Mouse (Mus musculus) activated CD4-positive, CD25-positive, alpha-beta regulatory T cell, adult 4 months (primary cell): ENCODE results near the gene Tspan10. TPM values are rescaled to one million over a fixed set of nuclear protein-coding genes. Genes with fewer than 3 reads are reported as not detected.
"Not testable (repeated sequence)": the region's sequence is repeated elsewhere in the genome, so short reads cannot be mapped to it uniquely, and the experiment has no call there.

Source experiments
- ATAC-seq: one replicate; pipeline ENCODE4 v1.8.0; 2017
- polyA plus RNA-seq, 2 experiments: library from polyadenylated mRNA; unstranded; fragments of 100-300 nt; shearing (Covaris generic); gene quantifications; one replicate each; pipeline ENCODE4 v1.2.1; 2017

Tspan10 gene
- not detected for polyA plus RNA-seq

DNA sequence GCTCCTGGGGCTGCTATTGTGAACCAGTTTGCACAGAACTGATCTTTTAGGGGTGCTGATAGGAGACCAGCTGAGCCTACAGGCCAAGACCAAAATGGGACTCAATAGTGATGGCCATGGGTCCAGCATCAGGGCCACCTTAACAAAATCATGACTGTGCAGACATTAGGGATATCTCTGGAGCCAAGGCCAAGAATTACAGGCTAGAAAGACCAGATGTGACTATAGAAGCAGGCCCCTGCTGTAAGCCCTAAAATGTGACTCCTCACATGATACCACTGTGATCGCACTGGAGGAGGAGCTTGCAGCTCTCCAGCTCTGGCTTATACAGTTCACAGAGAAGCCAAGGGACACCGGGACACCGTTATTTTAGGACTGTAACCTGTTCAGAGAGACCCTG is at the start of gene Tspan10:
Gene Tspan10 (plus strand): TSS at position 301 of the 400 bp plus-strand sequence.
- ATAC-seq, result no peak

DNA sequence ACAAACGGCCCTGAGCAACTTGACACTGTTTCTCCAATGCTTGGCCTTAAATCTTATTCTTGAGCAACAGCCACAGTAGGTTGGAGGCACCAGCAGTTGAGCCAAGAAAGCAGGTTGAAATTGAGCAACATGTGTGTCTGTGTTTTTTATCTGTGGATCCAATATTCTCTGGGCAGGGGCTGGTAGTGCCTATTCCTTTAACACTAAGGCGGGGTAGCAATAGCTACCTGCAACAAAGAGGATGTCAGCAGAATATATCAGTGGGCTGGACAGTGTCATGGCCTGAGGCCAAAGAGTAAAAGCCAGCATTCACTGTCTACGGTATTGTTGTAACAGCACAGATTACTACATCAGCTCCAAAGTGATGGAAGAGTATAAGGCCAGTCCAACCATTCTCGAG is 46.8 kb upstream of the Tspan10 start:
- no peak for ATAC-seq

DNA sequence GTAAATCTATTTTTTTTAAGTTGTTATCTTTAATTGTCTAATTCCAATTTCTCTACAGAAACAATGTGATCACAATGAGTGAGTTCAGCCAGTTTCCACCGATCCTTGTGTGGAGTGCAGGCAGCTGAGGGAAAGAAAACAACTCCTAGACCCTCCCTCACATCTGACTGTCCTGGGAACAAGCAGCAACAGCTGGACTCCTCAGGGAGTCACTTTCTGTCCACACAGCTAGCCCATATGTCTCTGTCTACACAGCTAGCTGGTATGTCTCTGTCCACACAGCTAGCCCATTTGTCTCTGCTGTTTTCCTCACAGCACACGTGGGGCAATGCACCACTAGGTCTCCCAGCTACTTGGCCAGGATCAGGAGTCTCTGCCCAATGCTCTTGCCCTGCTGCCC is 44.8 kb upstream of the Tspan10 start:
- no peak for ATAC-seq

DNA sequence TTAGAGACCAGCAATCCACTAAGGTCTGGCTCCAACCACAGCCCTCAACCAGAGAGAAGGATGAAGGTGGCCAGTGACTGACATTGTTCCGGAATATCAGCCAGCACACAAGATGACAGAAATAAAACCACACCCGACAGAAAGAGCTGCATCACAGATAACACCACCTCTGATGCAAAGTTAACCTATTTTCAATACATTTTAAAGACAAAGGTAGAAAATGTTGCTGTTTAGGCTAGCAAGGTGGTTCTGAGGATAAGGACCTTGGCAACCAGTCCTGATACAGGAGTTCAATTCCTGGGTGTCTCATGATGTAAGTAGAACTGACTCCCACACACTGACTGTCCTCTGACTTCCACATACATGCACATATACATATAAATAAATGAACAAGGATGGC is 43.1 kb upstream of the Tspan10 start:
- no peak for ATAC-seq

DNA sequence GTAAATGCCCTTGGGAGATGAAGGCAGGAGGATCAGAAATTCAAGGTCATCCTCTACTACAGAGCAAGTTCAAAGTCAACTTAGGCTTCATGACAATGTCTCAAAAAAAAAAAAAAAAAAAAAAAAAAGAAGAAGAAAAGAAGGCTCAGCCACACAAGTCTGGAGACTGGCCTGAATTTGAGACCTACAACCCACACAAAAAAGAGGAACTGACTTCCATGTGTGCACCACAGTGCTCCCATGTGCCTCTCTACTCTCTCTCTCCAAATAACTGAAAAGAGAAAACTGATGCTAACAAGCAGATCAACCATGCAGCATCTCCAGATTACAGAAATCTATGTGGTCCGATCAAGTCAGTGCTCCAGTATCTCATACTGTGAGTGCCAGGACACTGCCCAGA is 37.6 kb upstream of the Tspan10 start:
- no peak for ATAC-seq

DNA sequence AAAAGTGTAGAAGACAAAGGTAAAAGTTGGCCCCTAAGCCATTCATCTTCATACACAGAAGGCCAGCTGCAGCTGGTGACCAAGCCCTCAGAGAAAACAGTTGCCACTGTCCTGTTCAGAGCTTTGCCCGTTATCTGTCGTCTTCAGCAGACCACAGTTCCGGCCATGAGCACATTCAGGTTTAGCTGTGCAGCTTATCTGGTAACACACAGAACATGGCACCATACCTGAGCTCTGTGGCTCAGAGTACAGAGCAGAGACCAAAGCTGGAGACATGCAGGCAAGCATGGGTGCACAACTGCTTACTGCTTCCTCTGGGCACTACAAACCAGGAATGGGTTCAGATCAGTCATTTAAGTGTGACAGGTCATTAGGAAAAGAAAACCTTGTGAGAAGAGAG is 36.6 kb upstream of the Tspan10 start:
- no peak for ATAC-seq

DNA sequence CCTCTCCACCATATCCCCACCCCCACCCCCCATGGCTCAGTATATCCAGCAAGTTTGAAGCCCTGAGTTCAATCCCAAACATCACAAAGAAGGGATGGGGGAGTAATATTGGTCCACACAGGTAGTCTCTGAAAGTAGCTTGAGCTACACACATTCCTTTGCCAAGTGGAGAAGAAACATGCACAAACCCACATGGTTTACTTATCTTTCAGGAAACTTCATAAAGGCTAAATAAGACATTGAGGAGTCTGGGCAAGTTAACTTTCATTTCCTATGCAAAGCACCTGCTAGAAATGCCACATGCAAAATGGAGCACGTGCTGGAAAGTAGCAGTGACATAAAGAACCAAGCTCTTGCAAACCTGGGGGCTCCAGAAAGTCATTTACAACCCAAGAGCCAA is 36.0 kb upstream of the Tspan10 start:
- no peak for ATAC-seq

DNA sequence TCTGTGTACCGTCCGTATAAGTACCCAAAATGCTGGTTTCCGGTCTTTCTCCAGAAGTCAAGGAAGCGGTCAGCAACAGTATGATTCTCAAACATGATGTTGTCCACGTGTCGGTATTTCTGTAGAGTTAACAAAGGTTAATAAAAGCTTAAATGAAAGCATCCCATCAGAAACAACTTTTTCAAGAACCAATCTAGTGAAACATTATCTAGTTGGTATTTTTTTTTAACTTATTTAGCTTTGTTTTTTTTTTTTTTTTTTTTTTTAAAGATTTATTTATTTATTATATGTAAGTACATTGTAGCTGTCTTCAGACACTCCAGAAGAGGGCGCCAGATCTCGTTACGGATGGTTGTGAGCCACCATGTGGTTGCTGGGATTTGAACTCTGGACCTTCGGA is 28.8 kb upstream of the Tspan10 start:
- not testable (repeated sequence) for ATAC-seq

DNA sequence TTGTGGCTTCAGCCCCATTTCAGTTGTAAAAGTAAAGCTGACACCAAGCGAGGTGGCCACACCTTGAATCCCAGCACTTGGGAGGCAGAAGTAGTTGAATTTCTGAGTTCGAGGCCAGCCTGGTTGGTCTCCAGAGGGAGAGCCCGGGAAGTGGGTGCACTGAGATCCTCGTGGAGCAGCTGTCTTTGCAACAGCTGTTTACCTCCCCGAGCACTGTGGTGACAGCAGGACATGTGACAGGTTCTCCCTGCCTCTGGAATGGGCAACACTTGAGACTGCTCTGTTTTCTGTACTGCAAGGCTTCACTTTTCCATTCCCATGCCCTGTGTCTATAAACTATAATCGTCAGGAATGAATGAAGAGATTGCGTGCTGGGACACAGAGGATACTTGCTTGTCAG is 24.6 kb upstream of the Tspan10 start:
- ATAC-seq, result no peak

DNA sequence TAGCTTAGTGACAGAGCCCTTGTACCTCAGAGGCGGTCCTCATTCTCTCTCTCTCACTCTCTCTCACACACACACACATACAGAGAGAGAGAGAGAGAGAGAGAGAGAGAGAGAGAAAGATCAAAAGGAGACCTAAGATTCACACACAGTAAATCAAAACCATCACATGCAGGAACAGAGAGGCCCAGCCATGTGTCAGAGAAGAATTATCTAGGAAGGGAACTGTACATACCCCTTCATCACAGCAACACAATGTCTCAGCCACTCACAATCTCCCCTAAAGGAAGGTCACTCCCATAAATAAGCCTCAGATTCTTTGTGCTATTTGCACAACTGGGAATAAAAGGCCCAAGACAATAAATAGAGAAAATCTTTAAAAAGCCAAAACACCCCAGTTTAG is 23.9 kb upstream of the Tspan10 start:
- no peak for ATAC-seq

DNA sequence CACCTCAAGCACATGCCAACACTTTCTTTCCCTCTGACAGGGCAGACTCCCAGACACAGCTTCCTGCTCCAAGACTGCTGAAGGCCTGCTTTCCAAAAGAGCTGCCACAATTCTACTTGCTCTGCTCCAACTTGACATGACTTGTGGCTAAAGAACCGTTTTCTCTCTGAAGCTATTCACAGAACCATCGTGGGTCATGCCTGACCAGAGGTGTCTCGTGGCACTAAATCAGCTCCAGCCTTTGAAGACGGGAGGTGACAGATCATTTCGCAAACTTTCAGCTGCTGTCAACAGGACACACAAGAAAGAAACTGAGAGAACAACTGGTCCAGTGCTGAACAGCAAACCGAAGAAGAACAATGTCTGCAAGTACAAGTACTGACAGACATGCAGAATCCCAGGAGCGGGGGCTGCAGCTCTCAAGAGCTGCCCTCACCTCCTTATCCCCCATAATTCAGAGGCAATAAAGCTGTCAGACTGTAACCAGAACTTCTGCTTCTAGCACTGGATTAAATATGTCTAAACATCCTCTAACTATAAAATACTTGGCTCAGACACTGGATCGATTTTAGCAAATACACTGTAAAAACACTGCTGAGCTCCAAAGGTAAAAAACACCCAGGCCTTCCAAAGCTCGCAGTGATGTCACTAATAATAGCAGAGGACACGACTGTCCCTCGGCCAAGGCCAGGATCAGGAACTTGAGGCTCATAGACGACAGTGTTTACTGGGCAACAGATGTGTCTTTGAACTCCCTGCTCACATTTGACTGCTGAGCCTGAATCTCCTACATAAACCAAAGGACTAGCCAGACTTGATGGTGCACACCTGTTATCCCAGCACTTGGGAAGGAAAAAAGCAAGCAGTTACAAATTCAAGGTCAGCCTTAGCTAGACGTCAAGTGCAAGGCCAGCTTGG is 19.5 kb upstream of the Tspan10 start:
- ATAC-seq, result no peak

DNA sequence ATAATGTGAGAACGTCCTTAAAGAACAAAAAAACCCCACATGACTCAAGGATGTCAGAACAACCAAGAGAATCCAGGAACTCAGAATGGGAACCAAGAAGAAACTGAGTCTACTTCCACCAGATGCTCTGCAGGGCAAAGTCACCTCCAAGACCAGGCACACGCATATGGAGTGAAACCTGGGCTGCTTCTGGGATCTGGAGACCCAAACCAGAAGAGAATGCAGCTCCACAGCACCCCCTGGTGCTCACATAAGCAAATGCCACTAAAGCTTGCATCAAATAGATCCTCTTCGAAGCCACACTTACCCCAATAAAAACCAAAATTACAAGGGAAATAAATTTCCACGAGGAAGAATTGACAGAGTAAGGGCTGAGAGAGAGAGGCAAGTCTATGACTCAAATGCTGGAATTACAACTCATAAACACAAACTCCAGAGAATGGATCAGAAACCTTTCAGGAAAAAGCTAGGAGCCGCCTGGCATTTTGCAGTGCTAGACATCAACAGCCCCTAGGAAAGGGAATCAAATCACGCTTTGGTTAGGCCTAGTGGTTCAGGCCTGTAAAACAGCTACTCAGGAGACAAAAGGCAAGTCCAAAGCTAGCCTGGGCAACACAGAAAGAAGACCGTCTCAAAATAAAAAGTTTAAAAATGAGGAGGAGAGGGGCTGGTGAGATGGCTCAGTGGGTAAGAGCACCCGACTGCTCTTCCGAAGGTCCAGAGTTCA is 18.7 kb upstream of the Tspan10 start:
- no peak for ATAC-seq

DNA sequence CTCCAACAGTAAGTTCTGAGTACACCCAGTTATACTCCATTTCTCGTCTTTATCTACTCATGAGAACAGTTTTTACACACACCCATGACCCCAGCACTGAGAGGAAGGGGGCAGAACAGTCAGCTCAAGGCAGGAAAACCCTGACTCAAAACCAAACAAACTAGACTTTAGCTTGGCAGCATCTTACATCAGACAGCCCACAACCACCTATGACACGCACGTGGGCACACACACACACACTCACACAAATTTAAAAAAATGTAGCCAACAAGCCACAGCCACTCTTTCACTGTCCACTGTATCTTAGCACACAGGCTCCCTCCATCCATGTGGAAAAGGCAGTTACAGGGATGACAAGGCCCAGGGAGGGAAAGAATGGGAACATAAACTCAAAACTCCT is 15.7 kb upstream of the Tspan10 start:
- no peak for ATAC-seq

DNA sequence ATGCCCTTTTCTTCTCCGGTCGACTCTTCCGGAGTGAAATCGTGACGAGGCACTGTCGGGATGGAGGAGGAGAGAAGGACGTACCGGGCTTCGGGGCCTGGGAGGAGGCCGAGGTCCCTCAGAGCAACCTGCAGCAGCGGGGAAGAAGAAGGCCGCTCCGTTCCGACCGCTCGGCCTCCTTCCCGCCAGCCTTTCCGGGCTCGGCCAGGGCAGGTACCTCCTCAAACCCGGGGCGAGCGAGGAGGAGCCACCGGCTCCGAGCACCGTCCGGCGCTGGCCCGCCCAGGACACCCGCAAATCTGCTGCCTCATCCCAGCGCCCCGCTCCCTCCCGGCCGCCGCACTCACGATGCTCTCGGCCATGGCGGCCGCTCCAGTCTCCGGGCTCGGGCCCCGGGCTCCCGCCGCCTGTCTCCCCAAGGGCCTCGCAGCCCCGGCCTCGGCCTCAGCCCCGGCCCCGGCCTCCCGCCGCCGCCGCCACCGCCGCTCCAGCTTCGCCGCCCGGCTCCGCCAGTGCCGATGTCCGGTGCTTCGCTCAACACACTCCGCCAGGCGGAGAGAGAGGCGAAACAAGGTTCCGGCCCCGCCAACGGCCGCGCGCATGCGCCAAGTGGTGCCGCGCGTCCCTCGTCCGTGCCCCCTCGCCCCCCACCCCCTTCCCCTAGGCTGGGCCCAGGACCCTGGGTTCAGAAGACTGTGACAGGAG is 5.1 kb upstream of the Tspan10 start, which contains the start of gene Nploc4:
Gene Nploc4 (minus strand): TSS at position 557 of the 705 bp plus-strand sequence.
- ATAC-seq, result peak; percentile 36

DNA sequence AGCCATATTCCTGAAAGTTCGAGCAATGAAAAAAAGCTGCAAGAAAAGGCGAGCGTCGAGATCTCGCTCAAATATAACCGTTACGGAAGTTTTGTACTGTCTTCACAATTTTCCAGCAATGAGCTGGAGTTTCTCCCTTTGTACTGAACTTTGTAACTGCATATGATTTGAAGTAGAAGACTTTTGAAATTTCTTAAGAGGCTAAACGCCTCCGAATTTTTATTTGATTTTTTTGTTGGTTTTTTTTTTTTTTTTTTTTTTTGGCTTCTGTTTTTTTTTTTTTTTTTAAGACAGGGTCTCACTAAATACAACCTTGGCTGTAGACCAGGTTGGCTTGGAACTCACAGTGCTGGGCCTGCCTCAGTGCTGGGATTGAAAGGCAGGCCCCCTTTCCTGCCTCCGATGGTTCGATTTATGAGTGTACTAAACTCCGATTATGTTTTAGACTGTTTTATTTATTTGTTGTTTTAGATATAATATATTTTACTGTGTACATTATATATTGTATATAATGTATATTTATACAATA is 4.5 kb upstream of the Tspan10 start:
- ATAC-seq, result no peak

DNA sequence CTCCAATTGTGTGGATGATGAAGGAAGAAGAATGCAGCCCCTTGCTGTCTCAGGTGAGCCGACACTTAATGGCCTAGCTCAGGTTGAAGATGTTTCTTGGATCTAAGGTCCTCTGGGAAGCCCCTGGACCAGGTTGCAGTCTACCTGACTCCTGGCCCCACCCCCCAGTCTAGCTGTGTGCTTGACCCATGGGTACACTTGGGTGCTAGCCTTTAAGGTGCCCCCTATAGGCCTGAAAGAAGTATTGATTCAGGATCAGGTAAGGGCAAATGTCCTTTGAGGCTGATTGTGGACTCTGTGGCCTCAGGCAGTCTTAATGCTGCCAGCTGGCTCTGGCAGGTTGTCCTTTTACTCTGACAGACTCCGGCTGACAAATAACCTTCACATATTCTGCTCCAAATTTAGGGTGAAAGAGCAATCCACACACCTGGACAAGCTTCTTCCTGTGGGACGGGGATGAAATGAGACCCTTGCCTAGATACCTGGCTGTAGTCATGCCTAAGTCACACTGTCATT is 379 bp downstream of the Tspan10 start:
- no peak for ATAC-seq

DNA sequence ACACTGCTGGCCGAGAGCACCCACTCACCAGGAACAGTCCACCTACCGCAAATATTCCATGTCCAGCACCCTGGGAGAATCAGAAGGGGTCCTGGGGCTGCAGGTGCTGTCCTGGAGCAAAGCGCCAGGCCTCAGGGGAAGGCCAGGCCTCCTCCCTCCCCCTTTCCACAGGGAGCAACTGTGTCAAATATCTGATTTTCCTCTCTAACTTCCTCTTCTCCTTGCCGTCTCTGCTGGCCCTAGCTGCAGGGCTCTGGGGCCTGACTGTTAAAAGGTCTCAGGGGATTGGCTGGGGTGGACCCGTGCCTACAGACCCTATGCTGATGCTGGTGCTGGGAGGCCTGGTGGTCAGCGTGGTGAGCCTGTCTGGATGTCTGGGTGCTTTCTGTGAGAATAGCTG is 1.7 kb downstream of the Tspan10 start:
- no peak for ATAC-seq

DNA sequence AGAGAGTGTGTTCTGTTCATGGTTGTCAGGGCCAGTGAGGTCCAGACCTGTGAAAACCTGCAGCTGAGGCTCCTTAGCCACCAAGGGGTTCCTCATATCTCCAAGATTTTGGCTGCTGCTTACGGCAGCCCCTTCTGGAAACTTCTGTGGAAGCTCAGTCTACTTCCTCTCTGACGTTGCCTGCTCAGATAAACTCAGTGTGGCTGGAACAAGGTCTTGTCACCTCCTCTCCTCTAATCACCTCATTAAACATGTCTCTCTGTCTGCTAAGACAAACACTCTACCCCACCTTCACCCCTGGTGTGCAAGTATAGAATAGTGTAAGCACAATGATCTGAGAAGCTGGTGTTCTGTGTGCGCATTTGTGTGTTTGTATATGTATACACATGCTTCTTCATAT is 3.0 kb downstream of the Tspan10 start:
- no peak for ATAC-seq

DNA sequence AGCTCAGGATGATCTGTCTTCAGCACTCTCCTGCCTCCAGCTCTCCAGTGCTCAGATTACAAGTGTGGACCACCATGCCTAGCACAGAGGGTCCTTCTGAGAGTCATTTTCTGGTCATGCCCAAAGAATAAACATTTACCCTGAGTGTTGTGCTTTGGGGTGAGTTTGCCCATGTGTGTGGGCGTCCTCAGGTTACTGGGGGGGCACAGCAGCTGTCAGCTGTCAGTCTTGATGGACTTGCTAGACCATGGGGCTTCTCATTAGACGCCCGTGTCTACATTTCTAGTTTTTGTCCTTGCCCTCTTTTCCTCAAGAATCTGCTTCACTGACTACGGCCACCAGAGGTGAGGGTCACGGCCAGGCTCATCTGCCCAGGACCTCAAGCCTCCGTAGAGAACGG is 4.7 kb downstream of the Tspan10 start:
- ATAC-seq, result no peak

DNA sequence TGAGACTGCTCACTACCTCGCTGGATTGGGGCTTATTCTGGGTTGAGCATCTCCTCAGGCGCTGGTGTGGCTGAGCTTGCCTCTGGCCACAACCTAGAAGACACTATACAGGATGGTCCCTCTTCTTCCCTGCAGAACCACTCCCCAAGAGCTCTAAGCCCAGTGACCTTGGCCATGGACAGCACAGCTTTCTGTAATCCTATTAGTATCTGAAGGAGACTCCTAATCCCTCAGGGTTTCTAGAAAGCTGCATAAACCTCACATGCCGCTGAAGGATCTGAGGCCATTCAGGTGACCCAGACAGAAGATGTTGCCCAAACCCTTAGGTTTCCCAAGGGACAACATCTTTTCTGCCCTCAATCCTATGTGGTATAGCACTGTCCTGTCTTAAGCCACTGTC is 9.8 kb downstream of the Tspan10 start:
- ATAC-seq, result no peak

DNA sequence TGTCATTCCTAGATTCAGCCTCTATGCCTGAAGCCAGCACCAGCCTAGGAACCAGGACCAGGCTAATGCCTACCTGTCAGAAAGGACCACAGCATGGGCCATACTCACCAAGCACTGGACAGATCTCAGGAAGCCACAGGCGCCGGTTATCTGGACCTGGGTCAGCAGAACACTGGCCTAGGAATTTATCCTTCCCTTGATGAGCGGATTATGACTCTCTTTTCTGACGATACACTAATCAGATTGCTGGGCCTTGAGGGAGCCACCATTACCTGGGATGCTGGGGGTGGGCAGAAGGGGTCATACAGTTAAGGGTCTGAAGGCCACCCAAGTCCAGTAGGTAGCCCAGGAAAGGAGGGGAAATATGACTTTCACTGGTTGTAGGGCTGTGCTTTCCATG is 10.9 kb downstream of the Tspan10 start, which contains the start of gene Pde6g:
Gene Pde6g (minus strand): TSS at position 195 of the 400 bp plus-strand sequence.
- ATAC-seq, result no peak

DNA sequence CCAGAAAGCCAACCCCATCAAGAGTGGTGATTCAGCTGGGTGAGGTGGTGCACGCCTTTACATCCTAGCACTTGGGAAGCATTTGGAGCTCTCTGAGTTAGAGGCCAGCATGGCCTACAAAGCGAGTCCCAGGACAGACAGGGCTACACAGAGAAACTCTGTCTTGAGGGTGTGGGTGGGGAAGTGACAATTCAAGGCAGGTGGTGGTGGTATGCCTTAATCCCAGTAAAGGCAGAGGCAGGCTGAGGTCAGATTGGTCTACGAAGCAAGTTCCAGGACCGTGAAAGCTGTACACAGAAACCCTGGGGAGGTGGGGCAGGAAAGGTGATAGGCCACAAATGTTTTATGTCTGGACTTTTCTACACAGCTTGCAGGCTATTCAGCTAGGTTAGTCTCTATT is 12.5 kb downstream of the Tspan10 start:
- no peak for ATAC-seq

DNA sequence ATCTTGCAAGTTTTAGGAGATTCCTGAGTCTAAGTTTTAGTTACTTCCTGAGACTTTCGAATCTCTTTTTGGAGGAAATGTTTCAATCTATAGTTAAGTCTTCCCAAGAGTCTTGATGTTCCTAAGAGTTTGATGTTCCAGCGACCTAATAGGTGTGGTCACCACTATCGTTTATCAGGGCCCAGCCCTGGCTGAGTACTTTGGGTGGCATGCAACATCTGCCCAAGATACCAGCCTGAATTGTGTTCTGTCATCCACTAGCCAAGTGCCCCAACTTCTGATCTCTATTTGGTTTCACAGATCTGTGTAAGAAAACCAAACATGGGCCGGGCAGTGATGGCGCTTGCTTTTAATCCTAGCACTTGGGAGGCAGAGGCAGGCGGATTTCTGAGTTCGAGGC is 13.0 kb downstream of the Tspan10 start:
- no peak for ATAC-seq
